Mouse (Mus musculus): ENCODE results near the gene Smim11. TPM values are rescaled to one million over a fixed set of nuclear protein-coding genes. Genes with fewer than 3 reads are reported as not detected.

The Smim11 gene
- total and polyA plus RNA-seq, 3 experiments: 85.8 to 127 (median 93.0) TPM

DNA sequence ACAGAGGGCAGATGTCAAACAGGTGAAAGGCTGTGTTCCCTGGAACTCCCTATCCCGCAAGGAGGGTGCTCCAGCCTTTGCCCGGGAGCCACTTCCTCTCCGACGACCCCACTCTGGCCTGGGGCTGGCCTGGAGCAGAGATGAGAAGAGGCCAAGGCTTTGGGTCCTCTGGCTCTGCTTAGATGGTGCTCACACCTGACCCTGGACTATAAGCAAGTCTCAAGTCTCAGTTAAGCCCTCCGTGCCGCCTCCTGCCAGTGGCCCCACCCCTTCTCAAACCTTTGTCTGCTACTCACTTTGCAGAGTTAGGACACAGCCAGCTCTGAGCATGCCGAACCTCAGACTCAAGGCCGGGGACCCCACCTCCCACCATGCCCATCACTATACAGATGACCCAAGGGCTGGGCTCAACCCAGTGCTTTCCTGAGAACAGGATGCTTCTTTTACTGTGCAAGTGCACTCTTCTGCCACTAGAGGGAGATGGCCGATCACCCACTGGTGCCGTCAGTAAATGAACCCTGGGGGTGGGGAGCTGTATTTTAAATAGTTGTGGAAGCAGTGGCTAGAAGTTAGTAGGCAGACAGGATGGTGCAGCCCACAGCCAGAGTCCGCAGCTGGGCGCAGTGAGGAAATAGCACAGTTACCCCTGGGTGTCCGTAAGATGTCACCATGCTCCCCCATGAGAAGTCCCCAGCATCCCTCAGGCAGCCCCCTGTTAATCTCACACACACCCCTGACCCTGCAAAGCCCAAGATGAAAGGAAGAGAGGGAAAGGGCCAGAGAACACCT, 13.1 kb downstream of the Smim11 start:
- in situ Hi-C loops (cut with MboI; ENCODE audit: low pct_ligation_motif_present, low pct_unique_long_range_greater_than_20kb, low sequenced_read_pairs): no loop called here
- no peak overlapping the region for H3K4me2 ChIP-seq (ENCODE audit: insufficient read depth, low read depth, poor library complexity, severe bottlenecking)

DNA sequence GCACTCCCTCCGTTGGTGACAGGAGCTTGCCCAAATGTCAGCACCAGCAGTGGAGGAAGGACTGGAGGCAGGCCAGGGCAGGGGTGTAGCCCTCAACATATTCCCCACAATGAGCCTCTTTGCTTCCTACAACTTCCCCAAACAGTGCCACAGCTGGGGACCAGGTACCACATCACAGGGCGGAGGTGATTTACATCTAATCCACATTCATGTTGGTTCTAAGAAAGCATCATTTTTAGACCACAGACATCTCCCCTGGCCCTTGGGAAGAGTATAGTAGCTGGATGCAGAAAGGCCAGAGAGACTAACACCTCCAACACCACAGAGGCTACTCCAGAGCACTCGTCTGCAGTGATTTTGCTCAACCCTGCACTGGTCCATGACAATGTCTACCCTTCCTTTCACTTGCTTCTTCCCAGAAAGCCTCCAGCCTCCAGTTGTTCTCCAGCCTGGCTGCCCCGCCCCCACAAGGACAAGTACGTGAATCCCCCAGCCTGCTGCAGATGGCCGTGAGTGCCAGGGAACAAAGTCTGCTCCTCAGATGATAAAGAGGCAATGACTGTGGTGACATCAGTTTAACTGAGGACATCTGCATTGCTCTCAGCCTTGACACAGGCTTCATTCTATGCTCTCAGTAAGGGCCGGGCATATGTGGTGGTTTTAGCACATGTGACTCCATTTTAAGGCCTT, 15.1 kb downstream of the Smim11 start:
- Histone ChIP-seq H3K27ac (ENCODE audit: insufficient read depth, low read depth) (peak overlapping the region; percentile 61), H3K9ac (ENCODE audit: insufficient read depth, low read depth) (no peak overlapping the region), H3K9me3 (replicated peaks; ENCODE audit: low read length) (peaks cover 10% of the 10 kb centered on the region), H3K4me1 (ENCODE audit: control insufficient read depth in 1 of 2, insufficient read depth in 2 of 2) (peaks cover 24 to 48% of the 10 kb centered on the region in 2 experiments), H3K79me2 (replicated peaks; ENCODE audit: control insufficient read depth, extremely low read depth, insufficient read depth, poor library complexity, severe bottlenecking) (no peaks in the 10 kb centered on the region), H3K4me3 (replicated peaks in 1 of 3; ENCODE audit: low read depth in 2 of 3, low read length in 2 of 3, poor library complexity in 1 of 3) (no peak overlapping the region), H3K4me2 (ENCODE audit: insufficient read depth, low read depth, poor library complexity, severe bottlenecking) (peak overlapping the region; percentile 26; the same call in 1 of the 2 replicates), H3K36me3 (replicated peaks in 1 of 2; ENCODE audit: control insufficient read depth in 1 of 2, insufficient read depth in 1 of 2, low read length in 1 of 2) (peaks cover 17 to 34% of the 10 kb centered on the region in 2 experiments), H3K27me3 (replicated peaks) (no peaks in the 10 kb centered on the region)
- DNase-seq (ENCODE audit: extremely low read depth): peak; percentile 70
- dilution Hi-C loops (cut with MboI; ENCODE audit: extremely low pct_ligation_motif_present, extremely low pct_unique_long_range_greater_than_20kb, low sequenced_read_pairs): no loop called here
- in situ Hi-C loops (cut with MboI; ENCODE audit: low pct_ligation_motif_present, low pct_unique_long_range_greater_than_20kb, low sequenced_read_pairs): no loop called here
- peak; percentile 80 for TF ChIP-seq ETS1 (conservative IDR thresholded peaks at IDR 0.05; ENCODE audit: low read depth, low read length)
- TF ChIP-seq SIN3A (IDR thresholded peaks at IDR 0.05; ENCODE audit: low read length): no peak; the same call in 1 of the 2 replicates
- TF ChIP-seq EP300 (IDR thresholded peaks at IDR 0.05; ENCODE audit: low read length): peak; percentile 92
- 0 out of 2 replicates have a peak, but pooled peaks have one; percentile 24 for TF ChIP-seq MXI1 (IDR thresholded peaks at IDR 0.05; ENCODE audit: low read depth, low read length)
- TF ChIP-seq JUN (IDR thresholded peaks at IDR 0.05; ENCODE audit: insufficient read depth, low read depth, low read length): peak; percentile 70; the same call in 1 of the 2 replicates
- no peak for TF ChIP-seq POLR2A (IDR thresholded peaks at IDR 0.05; ENCODE audit: low read depth, low read length)
- TF ChIP-seq USF1 (IDR thresholded peaks at IDR 0.05; ENCODE audit: low read depth, low read length): no peak
- peak; percentile 86; the same call in 1 of the 2 replicates for TF ChIP-seq MEF2A (IDR thresholded peaks at IDR 0.05; ENCODE audit: borderline replicate concordance, low read depth, low read length)
- no peak; the same call in 1 of the 2 replicates for TF ChIP-seq MAZ (IDR thresholded peaks at IDR 0.05; ENCODE audit: low read depth, low read length)
- TF ChIP-seq HCFC1 (IDR thresholded peaks at IDR 0.05; ENCODE audit: low read depth, low read length): no peak
- no peak for TF ChIP-seq PAX5 (IDR thresholded peaks at IDR 0.05; ENCODE audit: low read length)
- 0 out of 2 replicates have a peak, but pooled peaks have one; percentile 4 for TF ChIP-seq USF2 (conservative IDR thresholded peaks at IDR 0.05; ENCODE audit: low read depth, low read length)
- 0 out of 2 replicates have a peak, but pooled peaks have one; percentile 15 for TF ChIP-seq UBTF (IDR thresholded peaks at IDR 0.05; ENCODE audit: low read depth, low read length)
- 0 out of 2 replicates have a peak, but pooled peaks have one; percentile 47 for TF ChIP-seq MAX (IDR thresholded peaks at IDR 0.05; ENCODE audit: low read length)
- no peak for TF ChIP-seq KAT2A (IDR thresholded peaks at IDR 0.05; ENCODE audit: insufficient replicate concordance, low read length)
- TF ChIP-seq ZMIZ1 (IDR thresholded peaks at IDR 0.05; ENCODE audit: low read depth, low read length): no peak
- TF ChIP-seq MYC (IDR thresholded peaks at IDR 0.05; ENCODE audit: low read depth, low read length): no peak
- TF ChIP-seq ZNF384 (IDR thresholded peaks at IDR 0.05; ENCODE audit: low read depth, low read length): no peak
- no peak; the same call in 1 of the 2 replicates for TF ChIP-seq JUND (conservative IDR thresholded peaks at IDR 0.05; ENCODE audit: low read depth, low read length)
- peak; percentile 94 for TF ChIP-seq TCF12 (IDR thresholded peaks at IDR 0.05; ENCODE audit: low read depth, low read length)
- no peak; the same call in 1 of the 2 replicates for TF ChIP-seq MAFK (IDR thresholded peaks at IDR 0.05; ENCODE audit: insufficient replicate concordance, low read length)
- TF ChIP-seq GABPA (IDR thresholded peaks at IDR 0.05; ENCODE audit: insufficient replicate concordance, low read depth, low read length): no peak

More for the DNA sequence above, 13.1 kb downstream of the Smim11 start:
- Histone ChIP-seq H3K79me2 (replicated peaks; ENCODE audit: control insufficient read depth, extremely low read depth, insufficient read depth, poor library complexity, severe bottlenecking) (no peaks in the 10 kb centered on the region), H3K27me3 (replicated peaks) (no peaks in the 10 kb centered on the region), H3K9me3 (replicated peaks; ENCODE audit: low read length) (peaks cover 10% of the 10 kb centered on the region), H3K9ac (ENCODE audit: insufficient read depth, low read depth) (no peak overlapping the region), H3K27ac (ENCODE audit: insufficient read depth, low read depth) (no peak overlapping the region), H3K36me3 (replicated peaks in 1 of 2; ENCODE audit: control insufficient read depth in 1 of 2, insufficient read depth in 1 of 2, low read length in 1 of 2) (peaks cover 22 to 48% of the 10 kb centered on the region in 2 experiments), H3K4me1 (ENCODE audit: control insufficient read depth in 1 of 2, insufficient read depth in 2 of 2) (peaks cover 21 to 40% of the 10 kb centered on the region in 2 experiments), H3K4me3 (replicated peaks in 1 of 3; ENCODE audit: low read depth in 2 of 3, low read length in 2 of 3, poor library complexity in 1 of 3) (no peak overlapping the region)
- TF ChIP-seq ZMIZ1 (IDR thresholded peaks at IDR 0.05; ENCODE audit: low read depth, low read length): no peak
- no peak for TF ChIP-seq MAX (IDR thresholded peaks at IDR 0.05; ENCODE audit: low read length)
- TF ChIP-seq ZC3H11A (IDR thresholded peaks at IDR 0.05; ENCODE audit: low read depth, low read length): peak; percentile 66
- TF ChIP-seq SMC3 (IDR thresholded peaks at IDR 0.05; ENCODE audit: low read depth, low read length): peak; percentile 97
- no peak for TF ChIP-seq GABPA (IDR thresholded peaks at IDR 0.05; ENCODE audit: insufficient replicate concordance, low read depth, low read length)
- peak; percentile 34; the same call in 1 of the 2 replicates for TF ChIP-seq IRF4 (IDR thresholded peaks at IDR 0.05; ENCODE audit: low read depth, low read length)
- no peak for TF ChIP-seq JUND (conservative IDR thresholded peaks at IDR 0.05; ENCODE audit: low read depth, low read length)
- no peak for TF ChIP-seq SIN3A (IDR thresholded peaks at IDR 0.05; ENCODE audit: low read length)
- peak; percentile 44 for TF ChIP-seq ELF1 (IDR thresholded peaks at IDR 0.05; ENCODE audit: low read depth, low read length)
- TF ChIP-seq RAD21 (IDR thresholded peaks at IDR 0.05; ENCODE audit: low read depth, low read length): peak; percentile 98
- peak; percentile 77 for TF ChIP-seq CHD2 (IDR thresholded peaks at IDR 0.05; ENCODE audit: low read length)
- TF ChIP-seq USF1 (IDR thresholded peaks at IDR 0.05; ENCODE audit: low read depth, low read length): no peak
- no peak for TF ChIP-seq BHLHE40 (IDR thresholded peaks at IDR 0.05; ENCODE audit: low read depth, low read length)
- peak; percentile 49 for TF ChIP-seq TCF12 (IDR thresholded peaks at IDR 0.05; ENCODE audit: low read depth, low read length)
- peak; percentile 78 for TF ChIP-seq MAZ (IDR thresholded peaks at IDR 0.05; ENCODE audit: low read depth, low read length)
- peak; percentile 93 to 99 for TF ChIP-seq CTCF (conservative IDR thresholded peaks at IDR 0.05 in 1 of 2, IDR thresholded peaks at IDR 0.05 in 1 of 2; ENCODE audit: low read depth in 2 of 2, low read length in 2 of 2)
- peak; percentile 40; the same call in 1 of the 2 replicates for TF ChIP-seq NELFE (IDR thresholded peaks at IDR 0.05; ENCODE audit: low read depth, low read length)
- peak; percentile 89 for DNase-seq (ENCODE audit: extremely low read depth)
- dilution Hi-C loops (cut with MboI; ENCODE audit: extremely low pct_ligation_motif_present, extremely low pct_unique_long_range_greater_than_20kb, low sequenced_read_pairs): no loop called here

All from CH12.LX (cell line).